14 mouse cellular contexts compared by ENCODE assay signal in the genomic region with DNA sequence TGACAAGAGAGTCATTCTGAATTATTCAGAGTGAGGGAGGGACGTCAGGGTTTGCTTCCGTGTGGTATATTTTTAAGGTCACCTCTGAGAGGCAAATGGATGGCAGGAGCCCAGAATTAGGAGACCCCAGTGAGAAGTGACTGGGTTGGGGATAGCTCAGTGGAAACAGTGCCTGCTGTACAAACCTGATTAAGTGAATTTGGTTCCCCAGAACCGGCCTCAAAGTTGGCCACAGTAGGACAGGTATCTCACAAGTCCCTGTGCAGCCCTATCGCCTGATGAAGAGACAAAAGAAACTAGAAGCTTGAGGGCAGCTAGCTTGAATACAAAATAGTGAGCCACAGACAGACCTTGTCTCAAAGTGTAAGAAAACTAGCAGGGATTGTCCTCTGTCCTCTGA. TPM values are rescaled to one million over a fixed set of nuclear protein-coding genes. Genes with fewer than 3 reads are reported as not detected.
"Had no signal": no experiment of that assay in that cellular context is flagged by ENCODE, and none has a peak within 500 bp of the region (broad histone marks: within the 10 kb centered on the region; RNA-seq: fewer than 3 reads in every experiment).

No protein-coding gene starts in this region.

- H3K4me2 ChIP-seq: limb, embryonic 12.5 days; limb, embryonic 15.5 days; liver, embryonic 11.5 days; lung, embryonic 14.5 days; midbrain, embryonic 12.5 days; midbrain, embryonic 15.5 days; neural tube, embryonic 12.5 days; neural tube, embryonic 15.5 days had no signal

- H3K4me1 ChIP-seq: limb, embryonic 12.5 days; limb, embryonic 15.5 days; midbrain, embryonic 12.5 days; midbrain, embryonic 15.5 days; neural tube, embryonic 12.5 days; neural tube, embryonic 15.5 days had no signal

- H3K9ac ChIP-seq: limb, embryonic 12.5 days; limb, embryonic 15.5 days; liver, embryonic 14.5 days; liver, postnatal 0 days; lung, embryonic 14.5 days; midbrain, embryonic 12.5 days; midbrain, embryonic 15.5 days; neural tube, embryonic 12.5 days; neural tube, embryonic 15.5 days had no signal

- H3K27me3 ChIP-seq: limb, embryonic 15.5 days; midbrain, embryonic 12.5 days; midbrain, embryonic 15.5 days; neural tube, embryonic 12.5 days; neural tube, embryonic 15.5 days had no signal

- H3K36me3 ChIP-seq: limb, embryonic 12.5 days; limb, embryonic 15.5 days; midbrain, embryonic 12.5 days had no signal

- H3K9me3 ChIP-seq: limb, embryonic 12.5 days; limb, embryonic 15.5 days; midbrain, embryonic 12.5 days; midbrain, embryonic 15.5 days; neural tube, embryonic 12.5 days; neural tube, embryonic 15.5 days had no signal

- H3K4me3 ChIP-seq: limb, embryonic 12.5 days; limb, embryonic 15.5 days; midbrain, embryonic 12.5 days; midbrain, embryonic 15.5 days; neural tube, embryonic 12.5 days; neural tube, embryonic 15.5 days had no signal

- H3K27ac ChIP-seq: kidney, postnatal 0 days; limb, embryonic 12.5 days; limb, embryonic 15.5 days; liver, embryonic 14.5 days; macrophage; midbrain, embryonic 12.5 days; midbrain, embryonic 15.5 days; neural tube, embryonic 12.5 days; stomach, postnatal 0 days had no signal

RNA-seq across cellular contexts. Expression of a gene that starts 23.1 kb away (rescaled TPM):
- polyA plus RNA-seq: macrophage had no signal

RNA-seq across cellular contexts. Expression of a gene that starts 30.2 kb away (rescaled TPM):
- total RNA-seq: layer of hippocampus, postnatal 10 days had no signal
- polyA plus RNA-seq: neural tube, embryonic 12.5 days; neural tube, embryonic 15.5 days had no signal
